Mouse (Mus musculus) layer of hippocampus, adult 18-20 months (tissue): ENCODE results near the gene Smap1. TPM values are rescaled to one million over a fixed set of nuclear protein-coding genes. Genes with fewer than 3 reads are reported as not detected.

ENCODE experiments used
- DNase-seq, 2 experiments: peaks; one replicate each; pipeline ENCODE4 v3.0.0; 2022; ENCODE audit warnings: low spot score in 2 of 2
- total RNA-seq, 2 experiments: library from RNA; stranded (reverse); gene quantifications; 2 replicates each; pipeline ENCODE4 v1.2.3; 2021

Smap1 gene
- total RNA-seq, 2 experiments from 2014 or later: 129 to 140 TPM

DNA sequence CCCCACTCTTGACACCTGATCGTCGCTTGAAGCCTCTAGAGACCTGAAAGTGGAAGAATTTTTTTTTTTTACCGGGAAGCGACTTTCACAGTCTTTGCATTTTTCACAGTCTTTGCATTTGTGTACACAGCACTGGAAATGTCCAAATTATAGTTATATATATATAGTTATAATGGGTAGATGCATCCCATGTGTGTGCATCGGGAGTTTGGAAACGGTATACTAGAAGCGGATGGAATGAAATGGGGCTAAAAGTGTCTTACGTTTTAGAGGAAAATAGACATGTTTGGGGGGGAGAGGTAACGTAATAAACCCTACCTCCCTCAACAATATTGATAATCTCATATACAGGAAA is 390 bp upstream of the Smap1 start:
- no peak for DNase-seq

DNA sequence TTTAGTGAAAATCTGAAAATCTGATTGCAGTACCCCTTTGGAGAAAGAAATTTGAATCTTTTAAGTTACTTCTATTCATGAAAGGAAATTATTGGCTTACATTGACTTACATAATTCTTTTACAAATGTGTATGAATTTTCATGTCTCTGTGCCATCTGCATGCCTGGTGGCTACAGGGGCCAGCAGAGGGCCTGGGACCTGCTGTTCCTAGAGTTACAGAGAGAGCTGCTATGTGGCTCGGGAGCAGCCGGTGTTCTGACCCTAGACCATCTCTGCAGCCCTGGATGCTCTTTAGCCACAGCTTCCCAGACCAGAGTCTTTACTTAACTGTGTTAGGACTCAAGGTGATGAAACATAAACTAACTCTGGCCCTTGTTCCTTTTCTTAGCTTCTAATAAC is 1.8 kb downstream of the Smap1 start:
- peak in 1 of 2 experiments; percentile 27 for DNase-seq

DNA sequence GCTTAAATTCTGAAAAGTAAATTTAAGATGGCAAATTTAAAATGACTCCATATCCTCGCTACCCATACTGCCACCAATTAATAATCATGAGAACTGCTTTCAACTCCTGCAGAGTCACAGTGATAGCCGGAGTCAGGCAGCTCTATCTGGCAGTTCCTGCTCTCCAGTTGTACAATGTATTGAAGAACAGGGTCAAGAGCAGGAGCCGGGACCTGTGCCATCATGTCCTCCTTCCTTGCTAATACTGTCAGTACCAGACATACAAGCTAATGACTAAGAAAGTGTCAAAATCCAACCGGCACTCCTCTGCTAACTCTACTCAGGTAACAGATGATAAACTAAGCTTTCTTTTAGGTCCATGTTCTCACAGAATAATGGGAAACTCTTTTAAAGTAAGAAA is 3.0 kb downstream of the Smap1 start:
- DNase-seq: no peak

GRCm38 (mm10) chr1:23915483-23915882 is 6.6 kb downstream of the Smap1 start:
- DNase-seq: no peak

DNA sequence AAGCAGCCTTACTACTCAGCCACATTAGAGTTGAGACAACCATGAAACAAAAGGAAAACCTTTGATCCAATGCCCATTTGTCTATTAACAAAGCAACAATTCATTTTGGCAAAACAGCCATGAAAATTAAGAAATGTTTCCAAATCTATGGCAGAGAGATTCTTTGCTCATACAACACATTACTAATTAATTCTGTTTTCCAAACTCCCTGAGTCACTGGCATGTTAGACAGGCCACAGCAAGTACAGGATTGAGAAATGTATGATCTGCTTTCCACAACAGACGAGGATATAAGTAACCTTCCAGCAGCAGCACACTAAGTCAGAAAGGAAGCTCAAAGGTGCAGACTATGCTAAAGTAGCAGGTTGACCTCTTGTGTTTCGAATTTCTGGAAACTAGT is 9.1 kb downstream of the Smap1 start:
- DNase-seq: no peak

GRCm38 (mm10) chr1:23906082-23906481 is 16.0 kb downstream of the Smap1 start:
- no peak for DNase-seq

- no peak for DNase-seq
Observed at GRCm38 (mm10) chr1:23903340-23903739, 18.8 kb downstream of the Smap1 start.

DNA sequence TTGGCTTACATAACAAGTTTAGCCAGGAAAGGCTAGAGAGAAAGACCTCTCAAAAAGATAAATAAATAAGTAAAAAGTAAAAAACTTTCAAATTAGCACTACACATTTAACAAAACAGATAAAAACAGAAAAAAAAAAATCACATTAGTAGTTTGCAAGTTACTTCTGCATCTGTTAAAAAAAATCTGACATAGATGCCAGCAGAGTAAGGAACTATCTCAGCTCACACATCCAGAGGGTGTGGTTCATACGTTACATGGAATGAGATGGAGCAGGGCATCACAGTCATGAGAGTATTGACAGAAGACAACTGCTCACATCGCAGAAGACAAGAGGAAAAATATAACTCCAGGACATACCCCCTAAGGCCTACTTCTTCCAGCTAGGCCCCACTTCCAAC is 19.4 kb downstream of the Smap1 start:
- no peak for DNase-seq

DNA sequence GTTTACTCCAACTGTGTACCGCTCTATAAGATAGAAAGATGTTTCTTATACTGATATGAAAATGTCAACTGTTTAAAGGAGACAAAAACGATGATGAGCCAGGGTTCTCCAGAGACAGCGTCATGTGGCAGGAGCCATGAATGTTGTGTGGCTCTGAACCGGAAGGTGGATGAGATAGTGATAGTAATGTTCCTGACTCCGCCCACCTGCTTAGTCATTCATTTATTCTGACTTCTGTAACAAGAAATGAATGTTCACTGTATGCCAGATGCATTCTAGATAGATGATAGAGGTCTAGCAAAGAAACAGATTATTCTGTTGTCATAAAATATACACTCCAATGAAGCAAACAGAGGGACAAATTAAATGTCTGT is 22.5 kb downstream of the Smap1 start:
- DNase-seq: no peak

GRCm38 (mm10) chr1:23899020-23899646 is 23.0 kb downstream of the Smap1 start:
- no peak for DNase-seq

DNA sequence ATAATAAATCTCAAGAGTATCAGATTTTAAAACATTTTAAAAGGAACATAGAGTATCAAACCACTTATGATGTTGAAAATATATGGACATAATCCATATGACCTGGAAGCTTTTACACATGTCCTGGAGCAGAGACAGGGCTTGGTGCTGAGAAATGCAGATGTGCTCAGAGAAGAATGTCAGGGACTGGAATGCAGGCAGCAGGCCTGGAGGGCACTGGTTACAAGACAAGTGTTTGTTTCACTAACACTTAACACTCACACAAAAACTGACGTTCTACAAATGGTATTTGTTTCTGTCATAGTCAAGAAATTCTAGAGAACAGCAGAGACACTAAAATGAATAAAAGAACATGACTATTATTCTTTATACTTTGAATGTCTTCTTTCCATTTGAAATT is 30.0 kb downstream of the Smap1 start:
- DNase-seq: no peak

- DNase-seq: no peak
Observed at GRCm38 (mm10) chr1:23884914-23885313, 37.2 kb downstream of the Smap1 start.

GRCm38 (mm10) chr1:23884087-23884668 is 37.9 kb downstream of the Smap1 start:
- DNase-seq: no peak

- DNase-seq: no peak
Observed at GRCm38 (mm10) chr1:23882681-23883080, 39.4 kb downstream of the Smap1 start.

- no peak for DNase-seq
Observed at GRCm38 (mm10) chr1:23872194-23872593, 49.9 kb downstream of the Smap1 start.

DNA sequence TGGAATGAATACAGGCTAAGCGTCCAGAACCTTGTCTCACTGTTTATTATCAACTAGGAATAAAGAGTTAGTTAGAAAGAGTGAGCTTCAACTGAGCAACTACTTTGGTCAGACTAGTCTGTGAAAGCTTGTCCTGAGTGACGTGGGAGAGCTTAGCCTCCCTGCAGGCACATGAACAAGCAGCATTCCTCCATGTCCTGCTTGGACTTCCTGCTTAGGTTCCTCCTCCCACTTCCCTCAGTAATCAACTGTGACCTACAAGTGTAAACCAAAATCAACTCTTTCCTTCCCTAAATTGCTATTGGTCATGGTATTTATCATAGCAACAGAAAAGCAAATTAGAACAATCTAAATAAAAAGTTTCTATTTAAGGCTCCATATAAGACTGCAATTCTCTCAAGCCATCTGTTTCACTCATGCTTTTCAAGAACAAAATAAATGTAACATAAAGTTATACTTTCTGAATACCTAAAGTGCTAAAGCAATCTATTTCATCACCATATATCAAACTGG is 54.7 kb downstream of the Smap1 start:
- no peak for DNase-seq

GRCm38 (mm10) chr1:23865566-23865965 is 56.6 kb downstream of the Smap1 start:
- DNase-seq: no peak

- no peak for DNase-seq
Observed at GRCm38 (mm10) chr1:23860944-23861343, 61.2 kb downstream of the Smap1 start.

GRCm38 (mm10) chr1:23855623-23856022 is 66.5 kb downstream of the Smap1 start:
- DNase-seq: no peak

GRCm38 (mm10) chr1:23846044-23846680 is 76.0 kb downstream of the Smap1 start:
- DNase-seq: peak; percentile 50 to 54

DNA sequence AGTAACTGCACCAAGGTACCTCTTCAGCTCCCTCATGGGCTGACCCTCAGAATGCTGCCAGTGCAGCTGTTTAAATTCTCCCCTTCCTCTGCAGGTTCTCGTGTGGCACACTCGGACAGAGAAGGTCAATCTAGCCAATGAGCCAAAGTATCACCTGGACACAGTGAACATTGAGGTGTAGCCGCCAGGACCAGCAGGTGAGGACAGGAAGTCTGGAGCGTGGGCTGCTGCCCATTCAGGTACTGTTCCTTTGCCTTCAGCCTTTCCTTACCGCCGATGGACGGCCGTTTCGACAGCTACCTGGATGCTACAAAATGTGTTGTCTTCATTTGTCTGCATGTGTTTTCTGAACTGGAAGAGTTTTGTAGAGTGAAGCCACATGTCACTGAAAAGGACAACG is 77.1 kb downstream of the Smap1 start:
- DNase-seq: no peak

DNA sequence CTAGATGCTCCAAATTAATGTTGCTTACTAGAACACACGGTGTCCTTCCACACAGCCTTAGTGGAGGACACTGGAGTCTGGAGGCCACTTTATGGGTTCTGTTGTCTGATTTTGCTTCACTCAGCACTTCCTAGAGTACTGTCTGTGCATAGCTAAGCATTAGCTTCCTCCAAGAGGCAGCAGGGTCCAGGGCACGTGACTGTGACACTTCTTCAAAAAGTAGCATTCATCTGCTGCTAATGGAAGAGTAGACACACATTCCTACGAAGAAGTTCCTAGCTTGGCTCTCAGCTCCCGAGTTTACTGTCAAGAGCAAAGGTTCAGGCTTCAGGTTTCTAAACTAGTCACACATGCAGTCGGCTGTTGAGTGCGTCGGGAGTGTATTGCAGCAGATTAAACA is 78.3 kb downstream of the Smap1 start:
- DNase-seq: peak; percentile 13 to 37

- DNase-seq: no peak
Observed at GRCm38 (mm10) chr1:23842629-23843028, 79.5 kb downstream of the Smap1 start.
